Mouse (Mus musculus): ENCODE data around the gene Manf. TPM values are rescaled to one million over a fixed set of nuclear protein-coding genes. Genes with fewer than 3 reads are reported as not detected.

Gene Manf
- polyA plus RNA-seq (2015; fragmentation: Nextera tagmentation; extraction: Ambion mirVana): 104 and 139 TPM in 2 replicates

DNA sequence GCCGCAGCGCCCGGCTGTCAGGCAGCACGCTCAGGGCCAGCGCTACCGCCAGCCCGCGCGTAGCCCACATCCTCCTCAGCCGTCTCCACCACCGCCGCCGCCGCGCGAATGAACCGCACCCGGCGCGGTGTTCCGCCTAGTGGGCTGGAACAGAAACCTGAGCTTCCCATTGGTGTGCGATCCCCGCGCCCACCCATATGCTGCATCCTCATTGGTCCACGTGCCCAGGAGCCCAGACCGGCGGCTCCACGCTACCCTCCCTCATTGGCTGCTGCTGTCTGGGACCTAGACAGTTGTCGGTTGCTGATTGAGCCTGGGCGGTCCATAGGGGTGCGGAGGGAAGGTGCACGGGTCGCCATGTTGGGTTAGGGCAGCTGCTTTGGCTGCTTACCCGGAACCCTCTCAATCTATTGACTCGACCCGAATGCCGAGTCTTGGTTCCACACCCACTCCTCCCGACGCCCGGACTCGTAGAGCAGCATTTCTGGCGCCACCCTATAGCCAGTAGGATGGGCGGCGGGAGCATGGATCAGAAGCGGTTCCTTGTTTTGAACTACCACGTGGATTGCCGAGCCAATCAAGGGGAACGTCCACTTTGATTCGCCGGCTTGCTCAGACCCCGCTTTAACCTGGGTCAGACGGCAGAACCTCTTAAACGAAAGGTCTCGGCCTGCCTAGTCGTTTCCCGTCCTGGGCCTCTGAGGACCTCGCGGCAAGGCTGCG lies at the start of gene Manf:
Gene Manf, minus strand, starts transcription at position 151 of the 723 bp plus-strand sequence.
- Histone ChIP-seq H3K4me2 (ENCODE audit: low read depth, low read length) (peak within 1 kb of the TSS; percentile 88), H3K9me3 (ENCODE audit: low read length) (no peaks in the 10 kb centered on the region), H3K27ac (ENCODE audit: low read depth) (peak within 1 kb of the TSS; percentile 95), H3K4me1 (ENCODE audit: insufficient read depth) (peaks cover 31% of the 10 kb centered on the region), H3K27me3 (ENCODE audit: insufficient read depth, low read length) (no peaks in the 10 kb centered on the region), H3K9ac (replicated peaks) (peak within 1 kb of the TSS; percentile 90), H3K4me3 (ENCODE audit: low read depth, low read length) (peak within 1 kb of the TSS; percentile 80), H3K36me3 (replicated peaks; ENCODE audit: insufficient read depth, low read length) (peaks cover 28% of the 10 kb centered on the region)
- ATAC-seq (peak; percentile 95), DNase-seq (peak; percentile 97)
- WGBS (ENCODE audit: insufficient replicate concordance): under 1% methylated on average over 56 of the region's 59 CpGs
- no peak; the same call in 1 of the 2 replicates for TF ChIP-seq CTCF (IDR thresholded peaks at IDR 0.05; ENCODE audit: low read depth)
- TF ChIP-seq EP300 (IDR thresholded peaks at IDR 0.05; ENCODE audit: low read depth): peak; percentile 64; the same call in 1 of the 2 replicates

DNA sequence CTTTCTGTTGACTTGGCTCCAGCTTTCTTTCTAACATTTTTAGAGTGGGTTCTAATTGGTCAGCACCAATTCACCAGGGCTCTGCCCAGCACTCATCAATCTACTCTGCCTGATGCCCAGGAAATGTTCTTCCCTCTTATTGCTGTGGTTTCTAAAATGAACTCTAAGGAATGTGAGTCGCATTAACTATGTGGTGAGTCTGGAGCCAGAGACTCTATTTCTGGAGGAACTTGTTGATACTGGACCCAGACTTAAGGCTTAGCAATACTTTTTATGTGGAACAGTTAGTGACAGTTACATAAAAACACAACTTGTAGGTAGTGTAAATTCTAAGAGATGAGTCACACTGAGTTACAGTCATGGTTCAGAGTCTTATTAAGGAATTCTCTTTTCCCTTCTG lies 43.2 kb upstream of the Manf start:
- no peak overlapping the region for H3K9ac ChIP-seq (replicated peaks)
- no peak for TF ChIP-seq CTCF (IDR thresholded peaks at IDR 0.05; ENCODE audit: low read depth)
- no peak for TF ChIP-seq EP300 (IDR thresholded peaks at IDR 0.05; ENCODE audit: low read depth)
- H3K4me3 ChIP-seq (ENCODE audit: low read depth, low read length): no peak overlapping the region
- no peaks in the 10 kb centered on the region for H3K4me1 ChIP-seq (ENCODE audit: insufficient read depth)
- H3K27me3 ChIP-seq (ENCODE audit: insufficient read depth, low read length): no peaks in the 10 kb centered on the region
- ATAC-seq (no peak), DNase-seq (no peak)
- WGBS (ENCODE audit: insufficient replicate concordance): 69% methylated on average over 1 of the region's 1 CpGs
- no peak overlapping the region for H3K27ac ChIP-seq (ENCODE audit: low read depth)
- no peaks in the 10 kb centered on the region for H3K36me3 ChIP-seq (replicated peaks; ENCODE audit: insufficient read depth, low read length)
- no peaks in the 10 kb centered on the region for H3K9me3 ChIP-seq (ENCODE audit: low read length)
- no peak overlapping the region for H3K4me2 ChIP-seq (ENCODE audit: low read depth, low read length)

GRCm38 (mm10) chr9:106914878-106915277 lies 23.1 kb upstream of the Manf start:
- H3K27ac ChIP-seq (ENCODE audit: low read depth): no peak overlapping the region
- 75% methylated on average over 6 of the region's 6 CpGs for WGBS (ENCODE audit: insufficient replicate concordance)

DNA sequence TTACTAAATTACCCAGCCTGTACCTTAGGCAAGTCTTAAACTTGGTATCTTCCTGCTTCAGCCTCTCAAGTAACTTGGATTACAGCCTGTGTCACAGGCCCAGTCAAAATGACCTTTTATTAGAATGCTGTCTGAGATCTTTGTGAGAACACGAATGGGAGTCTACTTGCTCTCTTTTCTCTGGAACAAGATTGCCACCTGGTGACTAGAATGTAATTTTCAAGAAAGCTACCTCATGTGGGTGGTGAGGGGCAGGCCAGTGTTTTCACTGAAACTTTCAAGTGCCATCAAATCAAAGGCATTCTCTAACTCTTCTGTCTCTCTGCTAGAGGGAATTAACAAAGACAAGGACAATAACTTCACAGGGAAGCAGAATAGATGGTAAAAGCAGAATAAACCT lies 22.0 kb upstream of the Manf start:
- Histone ChIP-seq H3K4me2 (ENCODE audit: low read depth, low read length) (no peak overlapping the region), H3K27me3 (ENCODE audit: insufficient read depth, low read length) (no peaks in the 10 kb centered on the region), H3K9ac (replicated peaks) (no peak overlapping the region), H3K4me1 (ENCODE audit: insufficient read depth) (no peaks in the 10 kb centered on the region), H3K9me3 (ENCODE audit: low read length) (no peaks in the 10 kb centered on the region), H3K4me3 (ENCODE audit: low read depth, low read length) (no peak overlapping the region), H3K36me3 (replicated peaks; ENCODE audit: insufficient read depth, low read length) (no peaks in the 10 kb centered on the region), H3K27ac (ENCODE audit: low read depth) (no peak overlapping the region)
- no peak for ATAC-seq
- TF ChIP-seq CTCF (IDR thresholded peaks at IDR 0.05; ENCODE audit: low read depth) (peak; percentile 40), EP300 (IDR thresholded peaks at IDR 0.05; ENCODE audit: low read depth) (no peak)
- DNase-seq: no peak
- 5% methylated on average over 1 of the region's 1 CpGs for WGBS (ENCODE audit: insufficient replicate concordance)

More at GRCm38 (mm10) chr9:106914878-106915277, 23.1 kb upstream of the Manf start:
- DNase-seq: no peak
- H3K9ac ChIP-seq (replicated peaks): no peak overlapping the region
- no peaks in the 10 kb centered on the region for H3K27me3 ChIP-seq (ENCODE audit: insufficient read depth, low read length)
- H3K4me3 ChIP-seq (ENCODE audit: low read depth, low read length): no peak overlapping the region
- no peaks in the 10 kb centered on the region for H3K9me3 ChIP-seq (ENCODE audit: low read length)
- no peak overlapping the region for H3K4me2 ChIP-seq (ENCODE audit: low read depth, low read length)
- H3K4me1 ChIP-seq (ENCODE audit: insufficient read depth): no peaks in the 10 kb centered on the region
- H3K36me3 ChIP-seq (replicated peaks; ENCODE audit: insufficient read depth, low read length): no peaks in the 10 kb centered on the region
- ATAC-seq: no peak
- no peak for TF ChIP-seq CTCF (IDR thresholded peaks at IDR 0.05; ENCODE audit: low read depth)
- no peak for TF ChIP-seq EP300 (IDR thresholded peaks at IDR 0.05; ENCODE audit: low read depth)

DNA sequence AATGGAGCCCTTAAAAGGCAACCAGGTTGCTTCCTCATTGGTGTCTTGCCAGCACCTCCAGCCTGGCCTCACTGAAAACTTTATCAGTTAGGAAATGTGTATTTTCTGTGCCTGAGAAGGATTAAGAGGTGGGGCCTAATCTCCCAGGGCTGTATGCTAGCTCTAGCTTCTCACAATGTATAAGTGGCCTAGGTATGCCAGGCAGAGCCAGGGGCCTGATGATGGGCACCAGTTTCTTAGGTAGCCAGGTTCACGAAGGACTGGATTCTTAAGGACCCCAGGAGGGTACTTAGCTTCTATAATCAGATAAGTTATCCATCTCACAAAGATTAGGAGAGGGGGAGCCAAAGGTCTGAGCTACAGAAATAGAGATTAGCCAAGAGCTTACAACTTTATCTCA lies 19.8 kb upstream of the Manf start:
- 59% methylated on average over 1 of the region's 1 CpGs for WGBS (ENCODE audit: insufficient replicate concordance)
- 0 out of 2 replicates have a peak, but pooled peaks cover 3% of the 10 kb centered on the region for H3K4me1 ChIP-seq (ENCODE audit: insufficient read depth)
- H3K4me2 ChIP-seq (ENCODE audit: low read depth, low read length): no peak overlapping the region
- H3K9me3 ChIP-seq (ENCODE audit: low read length): no peaks in the 10 kb centered on the region
- no peak overlapping the region for H3K9ac ChIP-seq (replicated peaks)
- no peak for TF ChIP-seq CTCF (IDR thresholded peaks at IDR 0.05; ENCODE audit: low read depth)
- TF ChIP-seq EP300 (IDR thresholded peaks at IDR 0.05; ENCODE audit: low read depth): no peak
- H3K27me3 ChIP-seq (ENCODE audit: insufficient read depth, low read length): no peaks in the 10 kb centered on the region
- no peaks in the 10 kb centered on the region for H3K36me3 ChIP-seq (replicated peaks; ENCODE audit: insufficient read depth, low read length)
- H3K4me3 ChIP-seq (ENCODE audit: low read depth, low read length): no peak overlapping the region
- H3K27ac ChIP-seq (ENCODE audit: low read depth): no peak overlapping the region
- ATAC-seq (no peak), DNase-seq (no peak)

DNA sequence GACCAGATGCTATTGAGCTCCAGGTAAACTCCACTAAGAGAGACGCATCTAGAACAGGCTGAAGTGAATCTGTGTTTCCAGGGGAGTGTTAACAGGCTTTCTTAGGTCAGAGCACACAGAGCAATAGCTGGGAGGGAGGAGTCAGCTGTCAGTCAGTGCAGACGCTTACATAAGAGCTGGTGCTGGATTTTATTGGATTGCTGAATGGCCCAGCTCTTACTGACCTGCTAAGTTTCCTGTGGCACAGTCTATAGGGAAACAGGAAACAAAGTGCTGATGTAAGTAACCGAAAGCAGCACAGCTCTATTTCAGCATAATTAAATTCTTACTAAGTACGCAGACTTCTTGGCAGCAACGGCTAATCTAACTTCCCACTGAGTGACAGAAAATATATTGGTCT lies 16.9 kb upstream of the Manf start:
- 0 out of 2 replicates have a peak, but pooled peaks cover 3% of the 10 kb centered on the region for H3K4me1 ChIP-seq (ENCODE audit: insufficient read depth)
- ATAC-seq: peak; percentile 82
- DNase-seq: peak; percentile 27
- no peak for TF ChIP-seq EP300 (IDR thresholded peaks at IDR 0.05; ENCODE audit: low read depth)
- TF ChIP-seq CTCF (IDR thresholded peaks at IDR 0.05; ENCODE audit: low read depth): no peak
- H3K9ac ChIP-seq (replicated peaks): no peak overlapping the region
- H3K9me3 ChIP-seq (ENCODE audit: low read length): no peaks in the 10 kb centered on the region
- H3K27me3 ChIP-seq (ENCODE audit: insufficient read depth, low read length): no peaks in the 10 kb centered on the region
- no peaks in the 10 kb centered on the region for H3K36me3 ChIP-seq (replicated peaks; ENCODE audit: insufficient read depth, low read length)
- H3K4me3 ChIP-seq (ENCODE audit: low read depth, low read length): no peak overlapping the region
- 16% methylated on average over 5 of the region's 5 CpGs for whole genome bisulfite sequencing (ENCODE audit: insufficient replicate concordance)
- H3K4me2 ChIP-seq (ENCODE audit: low read depth, low read length): no peak overlapping the region
- H3K27ac ChIP-seq (ENCODE audit: low read depth): no peak overlapping the region
